Mouse (Mus musculus) midbrain, postnatal 0 days (tissue): Measurements from ENCODE around the gene Zscan5b. TPM values are rescaled to one million over a fixed set of nuclear protein-coding genes. Genes with fewer than 3 reads are reported as not detected.
A peak's percentile ranks its signal among the peaks of the same experiment; 100 is the strongest.

Experiments
- ATAC-seq: fragments of 200-750 bp; cut with Nextera tagmentation; 2 replicates; pipeline ENCODE4 v1.8.0; 2017; ENCODE audit warnings: moderate number of reproducible peaks, mild to moderate bottlenecking, moderate TSS enrichment, moderate library complexity; ENCODE audit not compliant: low FRiP score
- DNase-seq: peaks from one replicate; pipeline ENCODE4 v3.0.0-alpha.2; 2015; ENCODE audit warnings: low spot score
- H3K27ac ChIP-seq: fragments of 300-500 bp; sonication (generic); 2 replicates; pipeline ENCODE4 v1.5.1; 2014; ENCODE audit warnings: low read depth, mild to moderate bottlenecking, low read length, mixed read lengths
- H3K27me3 ChIP-seq: fragments of 300-500 bp; sonication (generic); 2 replicates; pipeline ENCODE4 v1.6.1; 2014; ENCODE audit warnings: low read length, control low read depth, mixed read lengths; ENCODE audit not compliant: insufficient read depth
- H3K36me3 ChIP-seq: fragments of 300-500 bp; sonication (generic); 2 replicates; pipeline ENCODE4 v1.6.1; 2014; ENCODE audit warnings: low read length, control low read depth, mixed read lengths; ENCODE audit not compliant: insufficient read depth
- H3K4me1 ChIP-seq: fragments of 300-500 bp; sonication (generic); 2 replicates; pipeline ENCODE4 v1.6.1; 2014; ENCODE audit warnings: mild to moderate bottlenecking, control low read depth, antibody characterized with exemption, low read length, mixed read lengths; ENCODE audit not compliant: insufficient read depth
- H3K4me2 ChIP-seq: fragments of 300-500 bp; sonication (generic); 2 replicates; pipeline ENCODE4 v1.6.1; 2014; ENCODE audit warnings: low read depth, mild to moderate bottlenecking, low read length, mixed read lengths; ENCODE audit not compliant: poor library complexity, severe bottlenecking
- H3K4me3 ChIP-seq: fragments of 300-500 bp; sonication (generic); 2 replicates; pipeline ENCODE4 v1.5.1; 2014; ENCODE audit warnings: low read depth, mild to moderate bottlenecking, low read length, moderate library complexity
- H3K9ac ChIP-seq: fragments of 300-500 bp; sonication (generic); replicated peaks from 2 replicates; pipeline ENCODE4 v1.6.1; 2014; ENCODE audit warnings: mild to moderate bottlenecking, low read length, moderate library complexity, mixed read lengths; ENCODE audit not compliant: poor library complexity, severe bottlenecking
- H3K9me3 ChIP-seq: fragments of 300-500 bp; sonication (generic); 2 replicates; pipeline ENCODE4 v1.6.1; 2016; ENCODE audit warnings: low read length, control low read depth
- CTCF ChIP-seq: IDR thresholded peaks from 2 replicates; pipeline ENCODE4 v1.5.1; 2016; ENCODE audit warnings: antibody characterized with exemption, mild to moderate bottlenecking
- WGBS: fragments of 180-500 bp; shearing (Covaris S2); extraction: QIAGEN DNeasy Blood & Tissue Kit; methylation state at CpG from one replicate; pipeline ENCODE4 v1.1.7; 2014; 5-methylcytosine and 5-hydroxymethylcytosine counted together
- polyA plus RNA-seq: library from polyadenylated mRNA; unstranded; fragments of >200 nt; fragmentation: Nextera tagmentation; extraction: Ambion mirVana; gene quantifications from 2 replicates; pipeline ENCODE4 v1.2.1, GENCODE M21; 2015
- total RNA-seq: library from RNA; depleted of rRNA; stranded (reverse); fragments of >200 nt; gene quantifications from 2 replicates; pipeline ENCODE4 v1.2.3, GENCODE M21; 2014; rRNA removed

Zscan5b gene
- total and polyA plus RNA-seq, 2 experiments from 2014 or later: not detected

DNA sequence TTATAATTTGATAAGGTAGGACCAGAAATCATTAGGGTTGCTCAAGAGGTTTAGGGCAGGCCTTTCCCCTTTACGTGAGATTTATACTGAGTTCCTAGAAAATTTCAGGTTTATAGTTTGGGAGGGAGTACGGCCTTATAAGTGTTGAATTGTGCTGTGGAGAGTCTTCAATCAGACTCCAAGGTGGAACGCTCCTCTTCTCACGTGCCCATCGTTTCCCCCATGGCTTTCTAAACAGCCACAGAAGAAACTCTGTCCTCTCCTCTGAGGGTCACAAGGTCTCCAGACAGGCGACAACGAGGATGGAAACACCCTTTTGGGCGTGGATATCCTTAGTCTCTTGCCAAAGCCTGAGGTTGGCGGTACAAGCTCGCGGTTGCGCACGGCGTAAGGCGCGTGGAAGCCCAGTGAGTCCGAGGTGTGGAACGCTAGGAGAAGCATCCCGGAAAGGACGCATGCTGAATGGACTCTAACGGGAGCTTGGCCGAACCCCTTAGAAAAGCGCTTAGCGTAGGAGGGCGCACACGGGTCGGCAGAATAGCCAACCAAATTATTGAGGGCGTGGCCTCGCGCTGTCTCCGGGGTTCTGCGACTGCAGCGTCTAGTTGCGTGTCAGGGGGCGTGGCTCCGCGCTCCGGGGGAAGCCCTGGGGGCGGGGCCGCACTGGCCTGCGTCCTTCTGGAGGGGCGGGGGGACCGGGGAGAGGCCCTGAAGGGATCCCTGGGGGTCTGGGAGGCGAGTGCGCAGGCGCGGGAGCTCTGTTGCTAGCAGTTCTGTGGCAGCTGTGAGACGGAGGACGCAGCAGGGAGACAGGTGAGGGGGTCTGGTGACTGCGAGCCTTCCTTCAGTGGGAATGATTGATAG, 64.0 kb downstream of the Zscan5b start, which contains the start of gene Zfp667:
TSS of gene Zfp667 (plus strand) at position 738 of the 864 bp plus-strand sequence.
- peak; percentile 41 for TF ChIP-seq CTCF
- peak within 1 kb of the TSS; percentile 73 for H3K27ac ChIP-seq
- WGBS: 3% methylated on average over 48 of the region's 50 CpGs
- no peaks in the 10 kb centered on the region for H3K9me3 ChIP-seq
- H3K4me3 ChIP-seq: peak within 1 kb of the TSS; percentile 48
- peak within 1 kb of the TSS; percentile 59 for H3K9ac ChIP-seq
- no peaks in the 10 kb centered on the region for H3K27me3 ChIP-seq
- H3K4me1 ChIP-seq: peaks cover 5% of the 10 kb centered on the region
- H3K4me2 ChIP-seq: peak within 1 kb of the TSS; percentile 83
- peaks cover 3% of the 10 kb centered on the region; the same call in 1 of the 2 replicates for H3K36me3 ChIP-seq
- DNase-seq (peak; percentile 98), ATAC-seq (peak; percentile 84)

DNA sequence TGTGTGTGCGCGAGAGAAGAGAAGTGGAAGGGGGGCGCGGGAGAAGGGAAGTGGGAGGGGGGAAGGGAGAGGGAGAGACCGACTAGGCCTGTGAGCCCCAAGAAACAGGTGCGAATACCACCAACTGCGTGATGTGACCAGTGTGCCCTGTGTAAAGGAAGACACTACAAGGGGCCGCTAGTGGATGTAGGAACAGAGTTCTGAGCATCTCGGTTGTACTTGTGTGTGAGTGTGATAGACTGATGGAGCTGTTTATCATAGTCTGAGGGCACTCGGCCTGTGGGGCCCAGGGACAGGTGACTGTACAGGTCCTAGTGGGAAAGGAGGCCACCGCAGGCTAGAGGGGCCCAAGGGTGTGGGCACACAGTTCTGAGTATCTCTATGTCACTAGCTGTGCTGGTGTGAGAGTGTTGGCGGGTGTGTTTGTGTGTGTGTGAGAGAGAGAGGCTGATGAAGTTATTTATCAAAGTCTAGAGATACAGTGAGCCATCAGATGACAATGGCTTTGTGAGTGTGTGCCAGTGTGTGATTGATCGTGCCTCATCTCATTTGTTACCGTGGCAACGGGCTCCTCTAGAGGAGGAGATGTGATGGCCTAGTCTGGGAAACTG, 64.9 kb downstream of the Zscan5b start:
- H3K27ac ChIP-seq: peak overlapping the region; percentile 73
- DNase-seq: peak; percentile 77
- no peak for TF ChIP-seq CTCF
- no peaks in the 10 kb centered on the region for H3K9me3 ChIP-seq
- WGBS: 17% methylated on average over 15 of the region's 15 CpGs
- ATAC-seq: peak; percentile 6
- no peaks in the 10 kb centered on the region for H3K27me3 ChIP-seq
- H3K4me2 ChIP-seq: peak overlapping the region; percentile 83
- peaks cover 3% of the 10 kb centered on the region; the same call in 1 of the 2 replicates for H3K36me3 ChIP-seq
- peak overlapping the region; percentile 59 for H3K9ac ChIP-seq
- peak overlapping the region; percentile 48 for H3K4me3 ChIP-seq
- H3K4me1 ChIP-seq: peaks cover 5% of the 10 kb centered on the region

Other genes starting within 250 kb of the Zscan5b start
- not detected in 2 replicates for gene Vmn1r65, start 211.3 kb upstream of the Zscan5b start, total RNA-seq
- not detected in 2 replicates for gene Vmn1r65, start 211.3 kb upstream of the Zscan5b start, polyA plus RNA-seq
- not detected in 2 replicates for gene Nlrp4c, start 177.1 kb upstream of the Zscan5b start, total RNA-seq
- gene Nlrp4c, start 177.1 kb upstream of the Zscan5b start, polyA plus RNA-seq: not detected in 2 replicates
- gene Zfp787, start 66.3 kb upstream of the Zscan5b start, total RNA-seq: 65.8 and 66.7 TPM in 2 replicates
- 53.8 and 61.5 TPM in 2 replicates for gene Zfp787, start 66.3 kb upstream of the Zscan5b start, polyA plus RNA-seq
- gene Zfp444, start 50.1 kb upstream of the Zscan5b start, total RNA-seq: 86.4 and 92.4 TPM in 2 replicates
- 78.6 and 85.2 TPM in 2 replicates for gene Zfp444, start 50.1 kb upstream of the Zscan5b start, polyA plus RNA-seq
- not detected in 2 replicates for gene Galp, start 25.2 kb upstream of the Zscan5b start, total RNA-seq
- gene Galp, start 25.2 kb upstream of the Zscan5b start, polyA plus RNA-seq: not detected in 2 replicates
- gene Epp13, start 30.4 kb downstream of the Zscan5b start, total RNA-seq: not detected in 2 replicates
- 0.39 TPM in 1 of 2 replicates, not detected in the other for gene Epp13, start 30.4 kb downstream of the Zscan5b start, polyA plus RNA-seq
- 5.2 and 7.1 TPM in 2 replicates for gene Zfp667, start 64.3 kb downstream of the Zscan5b start, total RNA-seq
- gene Zfp667, start 64.3 kb downstream of the Zscan5b start, polyA plus RNA-seq: 11.0 and 12.4 TPM in 2 replicates
- gene Zfp583, start 109.0 kb downstream of the Zscan5b start, total RNA-seq: 6.7 and 9.9 TPM in 2 replicates
- gene Zfp583, start 109.0 kb downstream of the Zscan5b start, polyA plus RNA-seq: 15.2 and 16.5 TPM in 2 replicates
- 3.4 and 5.0 TPM in 2 replicates for gene Gm3854, start 121.5 kb downstream of the Zscan5b start, total RNA-seq
- gene Gm3854, start 121.5 kb downstream of the Zscan5b start, polyA plus RNA-seq: 4.5 and 5.6 TPM in 2 replicates
- gene Zfp78, start 141.0 kb downstream of the Zscan5b start, total RNA-seq: 2.6 and 4.7 TPM in 2 replicates
- gene Zfp78, start 141.0 kb downstream of the Zscan5b start, polyA plus RNA-seq: 3.3 and 4.3 TPM in 2 replicates
- 14.8 and 16.5 TPM in 2 replicates for gene Zfp28, start 161.0 kb downstream of the Zscan5b start, total RNA-seq
- gene Zfp28, start 161.0 kb downstream of the Zscan5b start, polyA plus RNA-seq: 16.4 and 19.5 TPM in 2 replicates
- 19.6 and 21.8 TPM in 2 replicates for gene Smim17, start 176.4 kb downstream of the Zscan5b start, total RNA-seq
- gene Smim17, start 176.4 kb downstream of the Zscan5b start, polyA plus RNA-seq: 6.3 and 7.4 TPM in 2 replicates
- gene Gm20715, start 188.0 kb downstream of the Zscan5b start, total RNA-seq: 0.47 and 0.77 TPM in 2 replicates
- not detected in 2 replicates for gene Gm20715, start 188.0 kb downstream of the Zscan5b start, polyA plus RNA-seq
- gene Olfr1344, start 216.4 kb downstream of the Zscan5b start, total RNA-seq: 0.47 and 5.2 TPM in 2 replicates
- 0.28 and 0.36 TPM in 2 replicates for gene Olfr1344, start 216.4 kb downstream of the Zscan5b start, polyA plus RNA-seq
- gene Olfr1336, start 233.9 kb downstream of the Zscan5b start, total RNA-seq: not detected in 2 replicates
- gene Olfr1336, start 233.9 kb downstream of the Zscan5b start, polyA plus RNA-seq: not detected in 2 replicates
- gene Olfr1346, start 244.8 kb downstream of the Zscan5b start, total RNA-seq: not detected in 2 replicates
- gene Olfr1346, start 244.8 kb downstream of the Zscan5b start, polyA plus RNA-seq: not detected in 2 replicates